Mouse (Mus musculus) E14TG2a.4 (cell line): ENCODE results near the gene Ddx6.

Source experiments
- CTCF ChIP-seq: conservative IDR thresholded peaks from 2 replicates; pipeline ENCODE4 v1.5.1; 2014; ENCODE audit warnings: low read length
- NANOG ChIP-seq: IDR thresholded peaks from 2 replicates; pipeline ENCODE4 v1.6.1; 2014; ENCODE audit warnings: borderline replicate concordance, low read length, mixed read lengths
- POU5F1 ChIP-seq: IDR thresholded peaks from 2 replicates; pipeline ENCODE4 v1.6.1; 2014; ENCODE audit warnings: low read length, borderline replicate concordance

- TF ChIP-seq CTCF (no peak), NANOG (no peak), POU5F1 (no peak)
Measured at GRCm38 (mm10) chr9:44600801-44601200, 3.9 kb upstream of the Ddx6 start.
